Mouse (Mus musculus) CH12.LX (cell line): ENCODE measurements around the gene Rusc2. TPM values are rescaled to one million over a fixed set of nuclear protein-coding genes. Genes with fewer than 3 reads are reported as not detected.

Source experiments
- DNase-seq: peaks from one replicate; pipeline ENCODE4 v3.0.0-alpha.2; 2013; ENCODE audit errors: extremely low read depth
- H3K27ac ChIP-seq: 2 replicates; pipeline ENCODE4 v1.5.1; 2012; ENCODE audit warnings: low read depth, mild to moderate bottlenecking, control low read depth, moderate library complexity; ENCODE audit not compliant: insufficient read depth
- H3K27me3 ChIP-seq: replicated peaks from 2 replicates; pipeline ENCODE3; 2012; ENCODE audit warnings: inconsistent platforms
- H3K36me3 ChIP-seq, 2 experiments: replicated peaks in 1 of 2; 2 replicates each; pipeline versions ENCODE3 to v1.6.1; 2012; ENCODE audit warnings: inconsistent platforms in 1 of 2, low read length in 1 of 2, mild to moderate bottlenecking in 1 of 2, mixed read lengths in 1 of 2, moderate library complexity in 1 of 2; ENCODE audit not compliant: control insufficient read depth in 1 of 2, insufficient read depth in 1 of 2
- H3K4me1 ChIP-seq, 2 experiments: 2 replicates each; pipeline ENCODE4 v1.6.1; 2012; ENCODE audit warnings: inconsistent platforms in 1 of 2, moderate library complexity in 1 of 2; ENCODE audit not compliant: insufficient read depth in 2 of 2, control insufficient read depth in 1 of 2
- H3K4me2 ChIP-seq: 2 replicates; pipeline ENCODE4 v1.6.1; 2012; ENCODE audit warnings: low read depth, mild to moderate bottlenecking, control low read depth; ENCODE audit not compliant: poor library complexity, insufficient read depth, severe bottlenecking
- H3K4me3 ChIP-seq, 3 experiments: fragments of 150-350 bp in 1 of 3; sonication (generic) in 1 of 3; replicated peaks in 1 of 3; 2 replicates each; pipeline versions ENCODE3 to v1.5.1; 2011 to 2012; ENCODE audit warnings: low read depth in 2 of 3, low read length in 2 of 3, mild to moderate bottlenecking in 2 of 3, moderate library complexity in 2 of 3, control low read depth in 1 of 3, improper control_type of control experiment in 1 of 3, inconsistent platforms in 1 of 3, mixed read lengths in 1 of 3; ENCODE audit not compliant: poor library complexity in 1 of 3
- H3K79me2 ChIP-seq: replicated peaks from 2 replicates; pipeline ENCODE4 v1.6.1; 2012; ENCODE audit warnings: mild to moderate bottlenecking, moderate library complexity; ENCODE audit not compliant: control insufficient read depth, poor library complexity, insufficient read depth, severe bottlenecking; ENCODE audit errors: extremely low read depth
- H3K9ac ChIP-seq: 2 replicates; pipeline ENCODE4 v1.6.1; 2012; ENCODE audit warnings: low read depth, mild to moderate bottlenecking, control low read depth, moderate library complexity; ENCODE audit not compliant: insufficient read depth
- H3K9me3 ChIP-seq: replicated peaks from 2 replicates; pipeline ENCODE3; 2012; ENCODE audit warnings: low read length, inconsistent platforms, mixed read lengths
- BHLHE40 ChIP-seq: IDR thresholded peaks from 2 replicates; pipeline ENCODE4 v1.6.1; 2011; ENCODE audit warnings: mild to moderate bottlenecking, low read depth, low read length, improper control_type of control experiment
- CHD1 ChIP-seq: IDR thresholded peaks from 2 replicates; pipeline ENCODE4 v1.6.1; 2012; ENCODE audit warnings: low read depth, low read length, improper control_type of control experiment, inconsistent platforms
- CTCF ChIP-seq, 2 experiments: IDR thresholded peaks in 1 of 2; conservative IDR thresholded peaks in 1 of 2; 2 replicates each; pipeline ENCODE4 v1.5.1; 2011 to 2012; ENCODE audit warnings: low read depth in 2 of 2, low read length in 2 of 2, improper control_type of control experiment in 1 of 2, inconsistent platforms in 1 of 2, mild to moderate bottlenecking in 1 of 2, moderate library complexity in 1 of 2
- EP300 ChIP-seq: IDR thresholded peaks from 2 replicates; pipeline ENCODE4 v1.6.1; 2011; ENCODE audit warnings: low read length, improper control_type of control experiment
- IRF4 ChIP-seq: IDR thresholded peaks from 2 replicates; pipeline ENCODE4 v1.6.1; 2014; ENCODE audit warnings: low read depth, mild to moderate bottlenecking, inconsistent platforms, low read length, improper control_type of control experiment
- JUN ChIP-seq: IDR thresholded peaks from 2 replicates; pipeline ENCODE4 v1.6.1; 2011; ENCODE audit warnings: low read depth, mild to moderate bottlenecking, low read length, improper control_type of control experiment, moderate library complexity; ENCODE audit not compliant: insufficient read depth
- MAFK ChIP-seq: IDR thresholded peaks from 2 replicates; pipeline ENCODE4 v1.6.1; 2011; ENCODE audit warnings: low read length, improper control_type of control experiment; ENCODE audit not compliant: insufficient replicate concordance
- MAX ChIP-seq: IDR thresholded peaks from 2 replicates; pipeline ENCODE4 v1.6.1; 2011; ENCODE audit warnings: low read length, improper control_type of control experiment
- MEF2A ChIP-seq: IDR thresholded peaks from 2 replicates; pipeline ENCODE4 v1.6.1; 2014; ENCODE audit warnings: low read depth, mild to moderate bottlenecking, inconsistent platforms, low read length, improper control_type of control experiment, borderline replicate concordance
- MYC ChIP-seq: IDR thresholded peaks from 2 replicates; pipeline ENCODE4 v1.6.1; 2011; ENCODE audit warnings: low read depth, mild to moderate bottlenecking, improper control_type of control experiment, low read length
- NRF1 ChIP-seq: IDR thresholded peaks from 2 replicates; pipeline ENCODE4 v1.6.1; 2014; ENCODE audit warnings: low read depth, mild to moderate bottlenecking, inconsistent platforms, low read length, improper control_type of control experiment, moderate library complexity
- POLR2AphosphoS2 ChIP-seq: IDR thresholded peaks from 2 replicates; pipeline ENCODE4 v1.6.1; 2011; ENCODE audit warnings: low read depth, low read length, improper control_type of control experiment
- TBP ChIP-seq: conservative IDR thresholded peaks from 2 replicates; pipeline ENCODE4 v1.6.1; 2011; ENCODE audit warnings: low read depth, low read length, improper control_type of control experiment
- TCF12 ChIP-seq: IDR thresholded peaks from 2 replicates; pipeline ENCODE4 v1.6.1; 2014; ENCODE audit warnings: low read depth, mild to moderate bottlenecking, inconsistent platforms, low read length, improper control_type of control experiment
- USF1 ChIP-seq: IDR thresholded peaks from 2 replicates; pipeline ENCODE4 v1.6.1; 2014; ENCODE audit warnings: low read depth, mild to moderate bottlenecking, inconsistent platforms, low read length, improper control_type of control experiment
- USF2 ChIP-seq: conservative IDR thresholded peaks from 2 replicates; pipeline ENCODE4 v1.6.1; 2011; ENCODE audit warnings: low read depth, low read length, improper control_type of control experiment
- ZKSCAN1 ChIP-seq: IDR thresholded peaks from 2 replicates; pipeline ENCODE4 v1.6.1; 2012; ENCODE audit warnings: low read depth, inconsistent platforms, low read length, improper control_type of control experiment, borderline replicate concordance
- ZMIZ1 ChIP-seq: IDR thresholded peaks from 2 replicates; pipeline ENCODE4 v1.6.1; 2012; ENCODE audit warnings: low read depth, mild to moderate bottlenecking, inconsistent platforms, low read length, improper control_type of control experiment
- dilution Hi-C: fragments of 300-500 bp; cut with MboI; formaldehyde crosslinking; loops from 2 replicates; pipeline ENCODE4 v1.14.3; 2020; ENCODE audit warnings: low sequenced_read_pairs; ENCODE audit not compliant: extremely low pct_unique_long_range_greater_than_20kb, extremely low pct_ligation_motif_present
- in situ Hi-C: fragments of 300-500 bp; cut with MboI; formaldehyde crosslinking; loops from 3 replicates; pipeline ENCODE4 v1.14.3; 2019; ENCODE audit warnings: low sequenced_read_pairs, low pct_ligation_motif_present, low pct_unique_long_range_greater_than_20kb, mixed read lengths
- polyA plus RNA-seq: library from polyadenylated mRNA; unstranded; fragments of >175 nt; gene quantifications from 2 replicates; pipeline ENCODE4 v1.2.1, GENCODE M21; 2012; ENCODE audit warnings: low read depth; ENCODE audit not compliant: insufficient read length
- total RNA-seq, 2 experiments: library from RNA; depleted of rRNA; stranded (reverse); fragments of 300-350 nt in 1 of 2; fragments of >200 nt in 1 of 2; gene quantifications; 2 replicates each; pipeline ENCODE4 v1.2.3; 2012 to 2014

The Rusc2 gene
- total and polyA plus RNA-seq, 3 experiments = not detected

DNA sequence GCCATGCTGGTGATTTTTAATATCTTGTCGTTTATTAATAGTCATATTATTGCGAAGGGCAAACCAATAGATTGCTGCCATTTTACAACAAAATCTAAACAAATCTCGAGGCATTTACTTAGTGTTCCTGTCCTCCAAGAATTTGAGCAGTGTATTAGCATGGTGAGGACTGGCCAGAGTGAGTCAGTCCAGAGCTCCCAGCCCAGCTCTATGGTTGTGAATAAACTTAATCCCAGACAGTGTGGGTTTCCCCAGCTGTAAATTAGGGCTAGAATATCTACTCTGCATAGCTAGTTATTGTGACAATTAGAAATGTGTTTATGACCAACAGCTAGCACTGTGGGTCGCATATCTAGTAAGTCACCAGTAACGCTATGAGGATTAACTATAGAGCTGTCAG lies 14.6 kb downstream of the Rusc2 start:
- Histone ChIP-seq H3K9me3 (no peaks in the 10 kb centered on the region), H3K4me2 (no peak overlapping the region), H3K4me1 (peaks cover 0 to 3% of the 10 kb centered on the region in 2 experiments; a peak in 1 of 4 replicates), H3K36me3 (no peaks in the 10 kb centered on the region), H3K9ac (no peak overlapping the region), H3K27ac (no peak overlapping the region), H3K27me3 (peaks cover 24% of the 10 kb centered on the region), H3K4me3 (no peak overlapping the region), H3K79me2 (no peaks in the 10 kb centered on the region)
- dilution Hi-C loops = no loop called here
- no peak for TF ChIP-seq ZMIZ1
- TF ChIP-seq POLR2AphosphoS2 = no peak
- TF ChIP-seq JUN = no peak
- TF ChIP-seq MAX = no peak
- in situ Hi-C loops = no loop called here
- DNase-seq = no peak

DNA sequence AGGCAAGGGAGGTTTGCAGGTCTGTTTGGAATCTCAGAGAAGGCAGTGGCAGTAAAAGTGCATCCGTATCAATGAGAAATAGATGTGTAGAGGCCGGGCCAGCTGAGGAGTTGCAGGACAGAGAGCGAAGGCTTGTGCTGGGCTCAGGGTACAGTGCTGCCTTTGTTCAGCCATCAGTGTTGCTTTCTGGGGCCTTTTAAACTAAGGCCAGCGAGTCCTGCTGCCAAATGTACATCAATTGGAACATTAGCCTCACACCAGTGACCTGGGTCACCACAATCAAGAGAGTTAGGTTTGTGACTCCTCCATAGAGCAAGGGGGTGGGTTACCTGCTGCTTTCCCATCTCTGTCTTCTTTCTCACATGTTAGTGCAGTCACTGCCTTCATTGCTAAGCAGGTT lies 16.2 kb downstream of the Rusc2 start:
- dilution Hi-C loops = no loop called here
- Histone ChIP-seq H3K27ac (no peak overlapping the region), H3K4me2 (no peak overlapping the region), H3K79me2 (no peaks in the 10 kb centered on the region), H3K9ac (no peak overlapping the region), H3K36me3 (no peaks in the 10 kb centered on the region), H3K27me3 (peaks cover 30% of the 10 kb centered on the region), H3K4me3 (no peak overlapping the region), H3K9me3 (no peaks in the 10 kb centered on the region), H3K4me1 (no peaks in the 10 kb centered on the region)
- in situ Hi-C loops = no loop called here
- DNase-seq = no peak
- TF ChIP-seq EP300 (no peak), CHD1 (no peak), ZKSCAN1 (no peak), TCF12 (no peak), USF1 (no peak), MEF2A (no peak), MAFK (no peak), MYC (no peak), USF2 (no peak), NRF1 (no peak), BHLHE40 (no peak), ZMIZ1 (no peak), POLR2AphosphoS2 (no peak), CTCF (conservative IDR thresholded peaks at IDR 0.05 in 1 of 2, IDR thresholded peaks at IDR 0.05 in 1 of 2; ENCODE audit: low read depth in 2 of 2, low read length in 2 of 2) (no peak), IRF4 (no peak), TBP (no peak)
